Mouse (Mus musculus) liver, postnatal 0 days (tissue): Measurements from ENCODE around the gene Lef1.

Experiments
- CTCF ChIP-seq: sonication (generic); IDR thresholded peaks from 2 replicates; pipeline ENCODE4 v1.5.1; 2016; ENCODE audit warnings: antibody characterized with exemption, low read depth
- EP300 ChIP-seq: IDR thresholded peaks from 2 replicates; pipeline ENCODE4 v1.6.1; 2016; ENCODE audit warnings: antibody characterized with exemption, low read depth, mild to moderate bottlenecking

GRCm38 (mm10) chr3:131107301-131108093, 2.8 kb upstream of the Lef1 start:
- TF ChIP-seq CTCF = no peak
- no peak for TF ChIP-seq EP300
